Mouse (Mus musculus) T-cell, adult 66 days (primary cell): ENCODE results near the gene Plxna1. TPM values are rescaled to one million over a fixed set of nuclear protein-coding genes. Genes with fewer than 3 reads are reported as not detected.

ENCODE experiments used
- total RNA-seq, 2 experiments: library from RNA; stranded (reverse); gene quantifications; 3 replicates in 1 of 2; 4 replicates in 1 of 2; pipeline ENCODE4 v1.2.4; 2023

Plxna1 gene
- 1 to 10 TPM; 4.6 to 6.8 TPM for total RNA-seq

DNA sequence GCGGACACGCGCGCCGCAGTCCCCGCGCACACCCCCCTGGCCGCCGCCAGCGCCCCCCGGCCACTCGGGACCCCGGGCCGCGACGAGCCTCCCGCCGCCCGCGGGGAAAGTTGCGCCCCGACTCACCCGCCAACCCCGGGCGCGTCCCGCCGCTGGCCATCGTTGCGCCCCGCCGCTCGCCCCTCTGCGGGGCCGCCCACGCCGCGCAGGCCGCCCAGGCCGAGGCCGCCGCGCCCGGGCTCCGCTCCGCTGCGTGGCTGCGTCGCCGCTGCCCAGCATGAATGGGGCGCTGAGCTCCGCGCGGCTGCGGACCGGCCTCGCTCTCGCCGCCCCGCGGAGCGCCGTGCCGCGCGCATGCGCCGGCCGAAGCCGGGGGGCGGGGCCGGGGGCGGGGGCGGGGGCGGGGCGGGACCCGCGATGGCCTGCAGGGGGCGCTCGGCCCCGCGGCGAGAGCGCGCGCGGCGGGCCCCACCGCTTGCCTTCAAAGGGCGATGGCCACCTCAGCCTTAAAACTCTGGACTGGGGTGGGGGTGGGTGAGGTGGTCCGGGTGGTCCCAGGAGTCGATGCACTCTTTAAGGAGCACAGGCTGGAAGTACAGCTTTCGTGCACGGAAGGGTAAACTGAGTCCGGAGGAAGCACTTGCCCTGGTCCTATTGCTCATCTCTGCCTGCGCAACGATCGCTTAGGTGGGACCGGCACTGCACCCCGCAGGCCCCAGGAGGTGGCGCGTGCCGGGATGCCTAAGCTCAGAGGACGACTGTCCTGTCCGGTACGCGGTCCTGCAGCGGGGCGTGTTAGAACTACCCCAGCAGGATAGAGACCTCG lies at the start of gene Plxna1:
Plxna1 (minus strand) TSS at position 340 of the 826 bp plus-strand sequence.

Other genes with a start within 250 kb of the Plxna1 start
- gene Chchd6, start 233.0 kb upstream of the Plxna1 start, total RNA-seq: 1 to 10 TPM; 2.7 to 4.9 TPM